Mouse (Mus musculus) layer of hippocampus, adult 11-12 months (tissue): ENCODE results near the gene Anks1b.
A peak's percentile ranks its signal among the peaks of the same experiment; 100 is the strongest.

ENCODE experiments used
- DNase-seq: peaks from one replicate; pipeline ENCODE4 v3.0.0; 2022; ENCODE audit warnings: low spot score

The Anks1b gene

GRCm38 (mm10) chr10:89974361-89974760 lies 101.1 kb downstream of the Anks1b start:
- DNase-seq, result no peak

- DNase-seq, result no peak
Measured at GRCm38 (mm10) chr10:89975431-89975841, 102.1 kb downstream of the Anks1b start.

GRCm38 (mm10) chr10:89976577-89976976 lies 103.3 kb downstream of the Anks1b start:
- DNase-seq, result peak; percentile 15

- DNase-seq, result no peak
Measured at GRCm38 (mm10) chr10:89994171-89994570, 120.9 kb downstream of the Anks1b start.

- DNase-seq, result no peak
Measured at GRCm38 (mm10) chr10:89995621-89996428, 122.5 kb downstream of the Anks1b start.

- DNase-seq, result no peak
Measured at GRCm38 (mm10) chr10:90003980-90004729, 130.8 kb downstream of the Anks1b start.

GRCm38 (mm10) chr10:90004882-90005281 lies 131.6 kb downstream of the Anks1b start:
- no peak for DNase-seq

- no peak for DNase-seq
Measured at GRCm38 (mm10) chr10:90033037-90033436, 159.7 kb downstream of the Anks1b start.

GRCm38 (mm10) chr10:90043287-90043686 lies 170.0 kb downstream of the Anks1b start:
- DNase-seq, result no peak

- DNase-seq, result no peak
Measured at GRCm38 (mm10) chr10:90043773-90044172, 170.5 kb downstream of the Anks1b start.

- DNase-seq, result no peak
Measured at GRCm38 (mm10) chr10:90044229-90044628, 170.9 kb downstream of the Anks1b start.

GRCm38 (mm10) chr10:90068651-90069050 lies 195.3 kb downstream of the Anks1b start:
- no peak for DNase-seq

- DNase-seq, result no peak
Measured at GRCm38 (mm10) chr10:90077930-90078329, 204.6 kb downstream of the Anks1b start.

GRCm38 (mm10) chr10:90081151-90081550 lies 207.8 kb downstream of the Anks1b start:
- DNase-seq, result no peak

- DNase-seq, result peak; percentile 27
Measured at GRCm38 (mm10) chr10:90081630-90082029, 208.3 kb downstream of the Anks1b start.

GRCm38 (mm10) chr10:90093877-90094276 lies 220.6 kb downstream of the Anks1b start:
- DNase-seq, result no peak

- no peak for DNase-seq
Measured at GRCm38 (mm10) chr10:90112662-90113061, 239.4 kb downstream of the Anks1b start.

GRCm38 (mm10) chr10:90116867-90117266 lies 243.6 kb downstream of the Anks1b start:
- no peak for DNase-seq

- no peak for DNase-seq
Measured at GRCm38 (mm10) chr10:90117836-90118235, 244.5 kb downstream of the Anks1b start.

GRCm38 (mm10) chr10:90137538-90137937 lies 264.2 kb downstream of the Anks1b start:
- no peak for DNase-seq

- DNase-seq, result no peak
Measured at GRCm38 (mm10) chr10:90140947-90141346, 267.6 kb downstream of the Anks1b start.

- DNase-seq, result no peak
Measured at GRCm38 (mm10) chr10:90144444-90144843, 271.1 kb downstream of the Anks1b start.

- DNase-seq, result no peak
Measured at GRCm38 (mm10) chr10:90151510-90151909, 278.2 kb downstream of the Anks1b start.
